Mouse (Mus musculus) embryonic fibroblast, embryonic 13.5 days (primary cell): Measurements from ENCODE around the gene Galnt18.

Experiments used
- CTCF ChIP-seq: IDR thresholded peaks from 2 replicates; pipeline ENCODE4 v1.5.1; 2011; ENCODE audit warnings: mild to moderate bottlenecking, control low read depth, low read length, moderate library complexity, borderline replicate concordance; ENCODE audit not compliant: insufficient read depth
- POLR2A ChIP-seq: IDR thresholded peaks from 2 replicates; pipeline ENCODE4 v1.6.1; 2011; ENCODE audit warnings: low read depth, mild to moderate bottlenecking, control low read depth, low read length, moderate library complexity

DNA sequence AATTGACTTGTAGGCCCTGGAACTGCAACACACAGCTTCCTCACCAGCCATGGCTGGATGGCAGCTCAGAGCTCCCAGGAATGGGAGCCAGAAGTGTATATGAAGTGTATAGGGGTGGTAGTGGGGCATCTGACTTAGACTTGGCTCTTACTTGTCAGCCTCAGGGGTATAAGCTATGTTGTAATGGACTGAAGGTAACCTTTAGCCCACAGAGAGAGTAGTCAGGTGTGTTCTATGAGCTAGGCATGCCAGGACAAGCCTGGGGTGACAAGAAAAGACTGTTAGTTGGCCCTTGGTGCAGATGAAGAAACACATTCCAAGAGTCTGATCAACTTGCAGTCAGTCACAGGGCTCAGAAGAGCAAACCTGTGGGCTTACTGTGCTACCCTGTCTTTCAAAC, 78.0 kb downstream of the Galnt18 start:
- TF ChIP-seq CTCF (no peak), POLR2A (no peak)
